Mouse (Mus musculus) limb, embryonic 10.5 days (tissue): ENCODE results near the gene Calhm1. TPM values are rescaled to one million over a fixed set of nuclear protein-coding genes. Genes with fewer than 3 reads are reported as not detected.

Experiments
- DNase-seq: peaks from one replicate; pipeline ENCODE4 v3.0.0-alpha.2; 2017; ENCODE audit warnings: low spot score
- H3K27ac ChIP-seq: fragments of 300-500 bp; sonication (generic); 2 replicates; pipeline ENCODE4 v1.5.1; 2016; ENCODE audit warnings: mild to moderate bottlenecking
- H3K27me3 ChIP-seq: fragments of 300-500 bp; sonication (generic); 2 replicates; pipeline ENCODE4 v1.6.1; 2016; ENCODE audit warnings: low read depth, mild to moderate bottlenecking; ENCODE audit not compliant: poor library complexity, severe bottlenecking
- H3K36me3 ChIP-seq: fragments of 300-500 bp; sonication (generic); 2 replicates; pipeline ENCODE4 v1.6.1; 2016; ENCODE audit warnings: mild to moderate bottlenecking, moderate library complexity
- H3K4me1 ChIP-seq: fragments of 300-500 bp; sonication (generic); 2 replicates; pipeline ENCODE4 v1.6.1; 2016
- H3K4me3 ChIP-seq: fragments of 300-500 bp; sonication (generic); 2 replicates; pipeline ENCODE4 v1.5.1; 2016; ENCODE audit warnings: mild to moderate bottlenecking, moderate library complexity
- H3K9me3 ChIP-seq: fragments of 300-500 bp; sonication (generic); replicated peaks from 2 replicates; pipeline ENCODE4 v1.6.1; 2016; ENCODE audit warnings: mild to moderate bottlenecking
- WGBS: fragments of 180-500 bp; shearing (Covaris S2); methylation state at CpG from one replicate; pipeline ENCODE4 v1.1.7; 2016; 5-methylcytosine and 5-hydroxymethylcytosine counted together
- polyA plus RNA-seq: library from polyadenylated mRNA; unstranded; fragments of >200 nt; fragmentation: Nextera tagmentation; extraction: Ambion mirVana; gene quantifications from 2 replicates; pipeline ENCODE4 v1.2.1, GENCODE M21; 2016

The Calhm1 gene
- polyA plus RNA-seq, 1 experiment from 2014 or later = not detected

DNA sequence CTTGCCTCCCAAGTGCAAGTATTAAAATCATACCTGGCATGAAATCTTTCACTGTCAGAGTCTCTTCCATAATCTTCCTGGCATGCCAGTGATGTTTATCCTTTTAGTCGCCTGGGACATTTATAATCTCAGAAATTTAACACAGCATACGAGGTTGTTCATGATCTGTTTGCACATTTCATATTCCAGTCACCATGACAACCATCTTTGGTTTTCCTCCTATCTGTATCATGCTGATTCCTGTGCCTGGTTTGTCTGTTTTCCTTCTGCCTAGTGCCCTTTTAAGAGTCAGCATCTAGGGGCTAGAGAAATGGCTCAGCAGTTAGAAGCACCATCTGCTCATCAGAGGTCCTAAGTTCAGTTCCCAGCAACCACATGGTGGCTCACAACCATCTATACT, 25.4 kb downstream of the Calhm1 start:
- Histone ChIP-seq H3K36me3 (peaks cover 87% of the 10 kb centered on the region), H3K4me3 (no peak overlapping the region), H3K9me3 (no peaks in the 10 kb centered on the region), H3K4me1 (no peaks in the 10 kb centered on the region), H3K27ac (no peak overlapping the region), H3K27me3 (no peaks in the 10 kb centered on the region)
- WGBS = 91% methylated on average over 2 of the region's 2 CpGs
- DNase-seq = no peak

DNA sequence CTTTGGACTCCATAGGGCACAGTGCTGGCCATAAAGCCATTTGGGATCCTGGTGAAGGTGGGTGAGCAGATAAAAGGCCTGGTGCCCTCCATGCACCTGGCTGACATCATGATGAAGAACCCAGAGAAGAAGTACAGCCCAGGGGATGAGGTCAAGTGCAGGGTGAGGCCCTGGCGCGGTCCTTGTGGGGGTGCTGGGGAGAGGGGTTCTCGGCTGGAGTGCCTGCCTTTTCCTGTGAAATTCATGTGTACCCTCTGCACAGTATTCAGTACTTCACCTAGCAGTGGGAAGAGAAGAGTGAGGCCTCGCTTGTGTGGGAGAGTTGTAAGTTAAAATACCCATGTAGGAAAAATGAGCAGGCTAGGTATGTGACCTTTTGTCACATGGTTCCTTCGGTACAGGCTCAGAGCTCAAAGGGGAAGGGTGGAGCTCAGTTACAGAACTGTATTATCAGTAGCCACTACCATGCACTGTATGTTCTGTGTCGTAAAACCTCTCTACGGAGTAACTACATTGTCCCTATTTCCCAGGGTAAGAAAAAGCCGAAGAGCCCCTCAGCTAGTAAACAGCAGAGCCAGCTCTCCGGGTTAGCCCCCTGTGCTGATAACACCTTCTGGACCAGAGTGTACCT, 39.3 kb downstream of the Calhm1 start:
- no peak overlapping the region for H3K27ac ChIP-seq
- DNase-seq = no peak
- WGBS = 94% methylated on average over 9 of the region's 9 CpGs
- H3K4me1 ChIP-seq = no peaks in the 10 kb centered on the region
- H3K36me3 ChIP-seq = peaks cover 100% of the 10 kb centered on the region
- no peaks in the 10 kb centered on the region for H3K27me3 ChIP-seq
- no peaks in the 10 kb centered on the region for H3K9me3 ChIP-seq
- no peak overlapping the region for H3K4me3 ChIP-seq

DNA sequence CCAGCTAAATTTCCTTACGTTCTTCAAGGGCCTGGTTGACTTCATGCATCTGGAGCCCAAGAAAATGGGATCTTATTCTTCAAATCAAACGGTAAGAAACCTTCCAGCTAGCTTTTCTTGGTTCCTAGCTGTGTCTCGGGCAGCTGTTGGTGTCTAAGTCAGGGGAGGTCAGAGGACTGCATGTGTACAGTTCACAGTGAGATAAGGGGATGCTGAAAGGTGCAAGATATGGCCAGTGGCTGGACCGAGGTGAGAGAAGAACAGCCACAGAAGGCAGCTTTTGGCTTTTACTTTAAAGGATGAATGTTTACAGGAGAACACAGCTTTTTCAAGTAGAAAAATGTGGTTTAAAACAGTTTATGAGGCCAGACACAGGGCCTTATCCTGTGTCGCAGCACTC, 43.0 kb downstream of the Calhm1 start:
- no peaks in the 10 kb centered on the region for H3K27me3 ChIP-seq
- H3K36me3 ChIP-seq = peaks cover 100% of the 10 kb centered on the region
- WGBS = 89% methylated on average over 5 of the region's 5 CpGs
- H3K9me3 ChIP-seq = no peaks in the 10 kb centered on the region
- no peaks in the 10 kb centered on the region for H3K4me1 ChIP-seq
- no peak for DNase-seq
- H3K27ac ChIP-seq = no peak overlapping the region
- H3K4me3 ChIP-seq = no peak overlapping the region

Other genes with a start within 250 kb of the Calhm1 start
- gene Ina, start 129.6 kb downstream of the Calhm1 start, polyA plus RNA-seq = 0.11 and 0.15 TPM in 2 replicates
- 75.4 and 89.8 TPM in 2 replicates for gene Nt5c2, start 129.1 kb downstream of the Calhm1 start, polyA plus RNA-seq
- 35.3 and 38.2 TPM in 2 replicates for gene Pcgf6, start 93.3 kb downstream of the Calhm1 start, polyA plus RNA-seq
- gene Taf5, start 76.5 kb downstream of the Calhm1 start, polyA plus RNA-seq = 8.6 and 8.7 TPM in 2 replicates
- 1,161 and 1,186 TPM in 2 replicates for gene Usmg5, start 53.6 kb downstream of the Calhm1 start, polyA plus RNA-seq
- 13.8 and 14.5 TPM in 2 replicates for gene Pdcd11, start 53.5 kb downstream of the Calhm1 start, polyA plus RNA-seq
- gene Calhm2, start 6.0 kb downstream of the Calhm1 start, polyA plus RNA-seq = 2.8 and 3.7 TPM in 2 replicates
- gene Calhm3, start 13.5 kb upstream of the Calhm1 start, polyA plus RNA-seq = not detected in 2 replicates
- gene Neurl1a, start 34.6 kb upstream of the Calhm1 start, polyA plus RNA-seq = 5.7 and 7.7 TPM in 2 replicates